Mouse (Mus musculus) olfactory bulb, adult 2 months (tissue): ENCODE measurements around the gene Gmfg.

Experiments used
- CTCF ChIP-seq: fragments of 200-500 bp; IDR thresholded peaks from 2 replicates; pipeline ENCODE4 v1.5.1; 2012; ENCODE audit warnings: low read depth, mild to moderate bottlenecking, low read length, moderate library complexity; ENCODE audit not compliant: insufficient read depth
- POLR2A ChIP-seq: fragments of 200-500 bp; IDR thresholded peaks from 2 replicates; pipeline ENCODE4 v1.6.1; 2012; ENCODE audit warnings: mild to moderate bottlenecking, low read depth, low read length, moderate library complexity; ENCODE audit not compliant: insufficient read depth

GRCm38 (mm10) chr7:28488030-28488491, 50.8 kb downstream of the Gmfg start:
- TF ChIP-seq CTCF: no peak
- no peak for TF ChIP-seq POLR2A
